Mouse (Mus musculus) embryonic fibroblast, embryonic 13.5 days (primary cell): Measurements from ENCODE around the gene Lysmd1.

Experiments used
- CTCF ChIP-seq: IDR thresholded peaks from 2 replicates; pipeline ENCODE4 v1.5.1; 2011; ENCODE audit warnings: mild to moderate bottlenecking, control low read depth, low read length, moderate library complexity, borderline replicate concordance; ENCODE audit not compliant: insufficient read depth
- POLR2A ChIP-seq: IDR thresholded peaks from 2 replicates; pipeline ENCODE4 v1.6.1; 2011; ENCODE audit warnings: low read depth, mild to moderate bottlenecking, control low read depth, low read length, moderate library complexity

DNA sequence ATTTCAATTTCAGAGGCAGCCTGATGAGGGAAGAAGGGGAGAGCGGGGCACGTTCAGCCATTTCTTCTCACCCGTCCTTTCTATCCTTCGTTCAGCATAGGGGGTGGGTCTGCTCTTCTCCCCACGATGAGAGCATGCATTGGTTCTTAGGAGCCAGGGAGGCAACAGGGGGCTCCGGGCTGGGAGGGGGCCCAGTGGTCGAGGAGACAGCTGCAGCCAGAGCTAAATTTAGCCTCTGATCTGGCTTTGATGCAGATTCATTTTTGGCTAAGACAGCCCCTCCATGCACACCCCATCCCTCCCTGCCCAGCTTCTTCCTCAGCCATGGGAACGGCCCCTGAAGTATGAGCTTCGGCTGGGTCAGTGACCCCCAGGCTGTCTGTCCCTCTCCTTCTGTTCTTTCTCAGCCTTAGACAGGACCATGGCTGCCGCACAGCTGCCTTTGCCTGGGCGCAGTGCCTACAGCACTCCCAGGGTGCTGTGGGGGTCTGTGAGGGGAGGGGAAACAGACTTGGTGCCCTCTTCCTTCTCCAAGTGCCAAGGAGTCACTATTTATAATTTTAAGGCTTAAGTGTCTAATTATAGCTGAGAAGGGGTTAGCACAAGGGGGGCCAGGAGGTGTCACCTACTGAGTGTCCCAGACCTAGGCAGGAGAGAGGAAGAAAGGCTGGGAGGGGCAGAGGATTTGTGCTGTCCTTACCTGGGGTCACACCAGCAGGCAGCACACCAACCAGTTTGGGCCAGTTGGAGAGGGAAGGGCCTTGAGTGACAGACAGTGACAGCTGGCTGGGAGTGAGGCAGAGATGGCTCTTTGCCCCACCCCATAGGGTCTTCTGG, 29.7 kb downstream of the Lysmd1 start:
- no peak for TF ChIP-seq CTCF
- TF ChIP-seq POLR2A, result no peak
